In the genomic region with DNA sequence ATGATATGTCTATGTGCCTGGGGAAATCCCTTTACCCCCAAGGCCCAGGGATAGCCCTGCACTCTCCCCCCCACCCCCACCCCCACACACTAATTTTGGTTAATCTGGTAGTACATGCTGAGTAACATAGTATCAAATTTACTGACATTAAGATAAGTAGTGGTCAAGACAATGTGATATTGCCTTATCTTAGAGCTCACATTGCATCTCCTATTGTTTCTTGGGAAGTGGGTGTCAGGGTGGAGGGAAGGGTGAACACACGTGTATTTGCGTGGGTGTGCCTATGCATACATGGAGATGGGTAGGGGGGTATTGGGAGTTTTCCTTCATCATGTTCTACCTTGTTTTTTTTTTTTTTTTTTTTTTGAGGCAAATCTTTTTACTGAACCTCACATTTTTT, we compare ENCODE assay signal across 23 mouse cellular contexts.
A peak's percentile ranks its signal among the peaks of the same experiment; 100 is the strongest.
DNase-seq lines count a peak whose midpoint lies in the region; ATAC-seq and TF ChIP-seq lines count a peak whose summit lies in the region.
"Had no signal": no experiment of that assay in that cellular context is flagged by ENCODE, and none has a peak within 500 bp of the region (broad histone marks: within the 10 kb centered on the region; RNA-seq: fewer than 3 reads in every experiment).

No protein-coding gene starts in this region.

- intact Hi-C loops in heart, adult 2 months (cut with DNase I): no loop called here

- no peak for ATAC-seq in heart, embryonic 11.5 days (replicated peaks; ENCODE audit: insufficient number of reproducible peaks, low FRiP score, low TSS enrichment)
- peak; percentile 50 for ATAC-seq in liver, embryonic 11.5 days (replicated peaks; ENCODE audit: low FRiP score)
- peak; percentile 21; the same call in 1 of the 2 replicates for ATAC-seq in lung, postnatal 0 days
- ATAC-seq: forebrain, embryonic 15.5 days; hindbrain, embryonic 16.5 days had no signal

- TF ChIP-seq EP300 in heart, adult 2 months (IDR thresholded peaks at IDR 0.05; ENCODE audit: insufficient read depth, low read depth, low read length): no peak
- no peak for TF ChIP-seq EP300 in lung, postnatal 0 days (IDR thresholded peaks at IDR 0.05)

- no peaks in the 10 kb centered on the region for H3K27me3 ChIP-seq in heart, embryonic 11.5 days (ENCODE audit: control insufficient read depth, insufficient read depth, low read length)
- no peaks in the 10 kb centered on the region for H3K27me3 ChIP-seq in heart, adult 2 months (ENCODE audit: control insufficient read depth, insufficient read depth, low read length)
- H3K27me3 ChIP-seq in liver, embryonic 11.5 days (replicated peaks; ENCODE audit: control insufficient read depth, insufficient read depth, low read length): no peaks in the 10 kb centered on the region
- H3K27me3 ChIP-seq in lung, postnatal 0 days (replicated peaks; ENCODE audit: insufficient read depth, low read length): no peaks in the 10 kb centered on the region
- H3K27me3 ChIP-seq: embryonic facial prominence, embryonic 13.5 days; forebrain, embryonic 15.5 days; kidney, embryonic 15.5 days; midbrain, embryonic 12.5 days; neural tube, embryonic 12.5 days had no signal

- 64% methylated on average over 2 of the region's 2 CpGs for WGBS in heart, embryonic 11.5 days (ENCODE audit: insufficient replicate concordance)
- 62% methylated on average over 2 of the region's 2 CpGs for WGBS in heart, adult 2 months
- WGBS in liver, embryonic 11.5 days: 51% methylated on average over 2 of the region's 2 CpGs
- WGBS in lung, postnatal 0 days: 75% methylated on average over 2 of the region's 2 CpGs

- no peaks in the 10 kb centered on the region for H3K36me3 ChIP-seq in heart, embryonic 11.5 days (ENCODE audit: control insufficient read depth, insufficient read depth, low read length)
- no peaks in the 10 kb centered on the region for H3K36me3 ChIP-seq in heart, adult 2 months (ENCODE audit: control insufficient read depth, insufficient read depth, low read length)
- H3K36me3 ChIP-seq in liver, embryonic 11.5 days (ENCODE audit: control insufficient read depth, insufficient read depth, low read length): no peaks in the 10 kb centered on the region
- H3K36me3 ChIP-seq in lung, postnatal 0 days (ENCODE audit: insufficient read depth, low read length): no peaks in the 10 kb centered on the region
- H3K36me3 ChIP-seq: embryonic facial prominence, embryonic 13.5 days; forebrain, embryonic 10.5 days; forebrain, embryonic 15.5 days; kidney, embryonic 15.5 days; midbrain, embryonic 12.5 days; neural tube, embryonic 12.5 days had no signal

- H3K4me3 ChIP-seq in heart, embryonic 11.5 days (ENCODE audit: low read depth, low read length): no peak overlapping the region
- no peak overlapping the region for H3K4me3 ChIP-seq in heart, adult 2 months
- H3K4me3 ChIP-seq in liver, embryonic 11.5 days (ENCODE audit: low read depth, low read length): no peak overlapping the region
- no peak overlapping the region for H3K4me3 ChIP-seq in lung, postnatal 0 days (ENCODE audit: low read depth, low read length)
- H3K4me3 ChIP-seq: embryonic facial prominence, embryonic 13.5 days; forebrain, embryonic 10.5 days; forebrain, embryonic 15.5 days; kidney, embryonic 15.5 days; midbrain, embryonic 12.5 days; myocyte; neural tube, embryonic 12.5 days had no signal

- H3K4me1 ChIP-seq in heart, embryonic 11.5 days (ENCODE audit: control insufficient read depth, insufficient read depth, low read length): no peaks in the 10 kb centered on the region; the same call in 1 of the 2 replicates
- peaks cover 5% of the 10 kb centered on the region for H3K4me1 ChIP-seq in heart, adult 2 months (ENCODE audit: control insufficient read depth, insufficient read depth, low read length)
- peaks cover 18% of the 10 kb centered on the region for H3K4me1 ChIP-seq in liver, embryonic 11.5 days (replicated peaks; ENCODE audit: control insufficient read depth, insufficient read depth, low read length)
- no peaks in the 10 kb centered on the region for H3K4me1 ChIP-seq in lung, postnatal 0 days (ENCODE audit: insufficient read depth, low read depth, low read length)
- H3K4me1 ChIP-seq: embryonic facial prominence, embryonic 13.5 days; midbrain, embryonic 12.5 days; neural tube, embryonic 12.5 days had no signal

- TF ChIP-seq POLR2A in heart, adult 2 months (IDR thresholded peaks at IDR 0.05; ENCODE audit: insufficient read depth, low read depth, low read length): no peak

- H3K9me3 ChIP-seq in heart, embryonic 11.5 days (replicated peaks; ENCODE audit: control insufficient read depth, low read length): no peaks in the 10 kb centered on the region
- no peaks in the 10 kb centered on the region for H3K9me3 ChIP-seq in liver, embryonic 11.5 days (ENCODE audit: control insufficient read depth, low read length)
- H3K9me3 ChIP-seq in lung, postnatal 0 days (ENCODE audit: low read length): no peaks in the 10 kb centered on the region
- H3K9me3 ChIP-seq: embryonic facial prominence, embryonic 13.5 days; forebrain, embryonic 10.5 days; forebrain, embryonic 15.5 days; kidney, embryonic 15.5 days; midbrain, embryonic 12.5 days; neural tube, embryonic 12.5 days had no signal

- no peak overlapping the region for H3K4me2 ChIP-seq in heart, embryonic 11.5 days
- H3K4me2 ChIP-seq in liver, embryonic 11.5 days: no peak overlapping the region
- H3K4me2 ChIP-seq in lung, postnatal 0 days (replicated peaks; ENCODE audit: low read depth, low read length): no peak overlapping the region
- H3K4me2 ChIP-seq: embryonic facial prominence, embryonic 13.5 days; forebrain, embryonic 15.5 days; kidney, embryonic 15.5 days; midbrain, embryonic 12.5 days; neural tube, embryonic 12.5 days had no signal

- no peak overlapping the region for H3K9ac ChIP-seq in heart, embryonic 11.5 days (ENCODE audit: low read depth, low read length)
- H3K9ac ChIP-seq in heart, adult 2 months (ENCODE audit: low read depth, low read length): no peak overlapping the region
- H3K9ac ChIP-seq in liver, embryonic 11.5 days (ENCODE audit: low read depth, low read length): no peak overlapping the region
- no peak overlapping the region for H3K9ac ChIP-seq in lung, postnatal 0 days (replicated peaks; ENCODE audit: low read depth)
- H3K9ac ChIP-seq: embryonic facial prominence, embryonic 13.5 days; forebrain, embryonic 15.5 days; kidney, embryonic 15.5 days; midbrain, embryonic 12.5 days; neural tube, embryonic 12.5 days had no signal

- no peak for TF ChIP-seq CTCF in heart, adult 2 months (IDR thresholded peaks at IDR 0.05)
- no peak for TF ChIP-seq CTCF in lung, postnatal 0 days (IDR thresholded peaks at IDR 0.05)

- H3K27ac ChIP-seq in heart, embryonic 11.5 days (ENCODE audit: low read depth, low read length): peak overlapping the region; percentile 57; the same call in 1 of the 2 replicates
- H3K27ac ChIP-seq in heart, adult 2 months: no peak overlapping the region
- H3K27ac ChIP-seq in liver, embryonic 11.5 days (ENCODE audit: low read depth, low read length): no peak overlapping the region
- H3K27ac ChIP-seq in lung, postnatal 0 days (ENCODE audit: low read length): no peak overlapping the region
- H3K27ac ChIP-seq: embryonic facial prominence, embryonic 13.5 days; forebrain, embryonic 10.5 days; forebrain, embryonic 15.5 days; kidney, embryonic 15.5 days; midbrain, embryonic 12.5 days; neural tube, embryonic 12.5 days had no signal

- DNase-seq in heart, adult 2 months: no peak
- DNase-seq in liver, embryonic 11.5 days (ENCODE audit: low spot score): no peak
- DNase-seq in liver: no peak
- no peak for DNase-seq in lung, postnatal 0 days (ENCODE audit: low spot score)
- DNase-seq in lung, postnatal 10 days: no peak
- no peak for DNase-seq in urinary bladder, adult 18-20 months (ENCODE audit: low spot score in 2 of 2)
- DNase-seq: adrenal gland, postnatal 25 days; cerebellum, adult 11-12 months; cerebellum, adult 9-11 months; embryo, embryonic 11 days; gastrocnemius, postnatal 25 days; kidney, adult 18-20 months; kidney, postnatal 25 days; right cerebral cortex, postnatal 4 days had no signal

- H3K79me2 ChIP-seq in heart, adult 2 months (replicated peaks; ENCODE audit: control insufficient read depth, insufficient read depth, low read length): no peaks in the 10 kb centered on the region
